Mouse (Mus musculus): ENCODE data around the gene Prkacb. TPM values are rescaled to one million over a fixed set of nuclear protein-coding genes. Genes with fewer than 3 reads are reported as not detected.

Prkacb gene
- polyA plus RNA-seq, 1 experiment from 2014 or later: 50.0 TPM

Other genes starting within 250 kb of the Prkacb start
- gene Uox, start 242.6 kb downstream of the Prkacb start, polyA plus RNA-seq (2016; fragmentation: Nextera tagmentation; extraction: Ambion mirVana): not detected in 2 replicates
- gene Dnase2b, start 197.4 kb downstream of the Prkacb start, polyA plus RNA-seq (2016; fragmentation: Nextera tagmentation; extraction: Ambion mirVana): 0.05 TPM in 1 of 2 replicates, not detected in the other
- gene 4930503B20Rik, start 161.7 kb downstream of the Prkacb start, polyA plus RNA-seq (2016; fragmentation: Nextera tagmentation; extraction: Ambion mirVana): 0.11 TPM in 1 of 2 replicates, not detected in the other
- gene Samd13, start 127.4 kb downstream of the Prkacb start, polyA plus RNA-seq (2016; fragmentation: Nextera tagmentation; extraction: Ambion mirVana): 0.84 and 2.0 TPM in 2 replicates
- 2.0 TPM in 2 replicates for gene Ttll7, start 39.4 kb upstream of the Prkacb start, polyA plus RNA-seq (2016; fragmentation: Nextera tagmentation; extraction: Ambion mirVana)

Measured in heart, embryonic 10.5 days (tissue).